Mouse (Mus musculus): Measurements from ENCODE around the gene B4galnt1. TPM values are rescaled to one million over a fixed set of nuclear protein-coding genes. Genes with fewer than 3 reads are reported as not detected.

The B4galnt1 gene
- total and polyA plus RNA-seq, 3 experiments: 24.6 to 66.0 (median 65.8) TPM

DNA sequence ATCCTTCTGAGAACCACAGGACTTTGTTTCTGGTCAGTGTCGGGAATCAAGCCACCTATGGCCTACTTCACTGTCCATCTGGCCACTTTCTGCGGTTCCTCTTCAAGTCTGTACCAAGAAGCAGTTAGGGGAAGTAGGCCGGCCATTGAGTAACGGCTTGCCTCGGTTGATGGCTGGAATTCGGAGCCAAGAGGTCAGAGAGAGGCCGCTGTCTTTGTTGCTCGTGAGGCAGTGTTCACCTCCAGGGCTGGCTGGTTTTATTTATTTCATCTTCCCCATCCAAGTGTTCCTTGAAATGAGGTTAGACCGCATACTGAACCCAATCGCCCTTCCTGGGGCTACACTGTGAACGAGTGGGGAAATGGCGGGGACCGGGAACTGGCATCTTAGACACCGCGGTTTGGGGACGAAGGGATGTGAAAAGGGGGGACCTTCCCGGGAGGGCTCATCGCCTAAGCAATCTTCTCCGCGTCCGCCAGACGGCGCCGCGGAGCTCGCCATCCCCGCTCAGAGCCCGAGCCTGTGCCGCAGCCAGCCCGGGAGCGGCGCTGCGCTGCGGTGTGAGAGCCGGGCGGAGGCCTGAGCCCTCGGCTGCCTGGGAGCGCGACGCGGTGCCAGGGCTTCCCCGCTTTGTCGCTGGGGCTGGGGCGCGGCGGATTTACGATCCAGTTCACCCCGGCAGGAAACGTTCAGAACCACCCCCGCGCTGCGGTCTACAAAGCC is at the start of gene B4galnt1 (continued):
- TF ChIP-seq POLR2AphosphoS5 (IDR thresholded peaks at IDR 0.05; ENCODE audit: borderline replicate concordance, low read depth, low read length) (no peak), EP300 (IDR thresholded peaks at IDR 0.05; ENCODE audit: low read depth in 1 of 2, low read length in 2 of 2) (peak in 1 of 2 experiments; percentile 12; a peak in 1 of 4 replicates), MAFK (IDR thresholded peaks at IDR 0.05; ENCODE audit: borderline replicate concordance, low read depth, low read length) (no peak), HCFC1 (IDR thresholded peaks at IDR 0.05; ENCODE audit: low read depth, low read length) (0 out of 2 replicates have a peak, but pooled peaks have one; percentile 9)

DNA sequence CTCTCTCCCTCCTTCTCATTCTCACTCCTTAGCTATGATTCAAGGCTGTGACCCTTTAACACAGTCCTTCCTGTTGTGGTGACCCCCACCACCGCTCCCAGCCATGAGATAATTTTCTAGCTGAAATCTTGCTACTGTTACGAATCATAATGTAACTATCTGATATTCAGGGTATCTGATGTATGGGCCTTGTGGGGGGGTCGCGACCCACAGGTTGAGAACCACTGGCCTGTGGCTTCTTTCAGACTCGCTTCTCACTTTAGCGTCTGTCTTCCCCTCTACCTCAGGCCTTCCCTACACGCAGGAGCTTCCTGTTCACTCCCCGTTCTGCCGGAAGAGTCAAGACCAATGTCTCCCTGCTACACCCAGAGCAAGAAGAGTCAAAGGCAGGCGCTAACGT is 46.6 kb upstream of the B4galnt1 start:
- no peaks in the 10 kb centered on the region for H3K9me3 ChIP-seq (replicated peaks; ENCODE audit: insufficient read depth, low read length)
- H3K27me3 ChIP-seq (ENCODE audit: control insufficient read depth in 1 of 2, insufficient read depth in 2 of 2, low read length in 2 of 2): no peaks in the 10 kb centered on the region
- peaks cover 0 to 3% of the 10 kb centered on the region in 2 experiments; a peak in 2 of 4 replicates for H3K36me3 ChIP-seq (ENCODE audit: control insufficient read depth in 1 of 2, insufficient read depth in 2 of 2, low read length in 2 of 2)
- no peak overlapping the region for H3K4me3 ChIP-seq (ENCODE audit: control insufficient read depth in 1 of 2, insufficient read depth in 1 of 2, low read depth in 2 of 2, low read length in 2 of 2)
- H3K9ac ChIP-seq (ENCODE audit: control insufficient read depth, low read depth, low read length, poor library complexity, severe bottlenecking): no peak overlapping the region
- no peak for TF ChIP-seq GATA1 (IDR thresholded peaks at IDR 0.05; ENCODE audit: low read depth, low read length)
- TF ChIP-seq RCOR1 (IDR thresholded peaks at IDR 0.05; ENCODE audit: low read depth, low read length): no peak
- no peak for DNase-seq (ENCODE audit: low read depth, low spot score)
- peaks cover 7% of the 10 kb centered on the region for H3K79me2 ChIP-seq (ENCODE audit: control insufficient read depth, insufficient read depth, low read length, poor library complexity)
- H3K27ac ChIP-seq (ENCODE audit: control insufficient read depth, low read depth, low read length): no peak overlapping the region
- peaks cover 3 to 4% of the 10 kb centered on the region in 2 experiments; a peak in 2 of 4 replicates for H3K4me1 ChIP-seq (ENCODE audit: control insufficient read depth in 1 of 2, insufficient read depth in 2 of 2, low read length in 2 of 2)

DNA sequence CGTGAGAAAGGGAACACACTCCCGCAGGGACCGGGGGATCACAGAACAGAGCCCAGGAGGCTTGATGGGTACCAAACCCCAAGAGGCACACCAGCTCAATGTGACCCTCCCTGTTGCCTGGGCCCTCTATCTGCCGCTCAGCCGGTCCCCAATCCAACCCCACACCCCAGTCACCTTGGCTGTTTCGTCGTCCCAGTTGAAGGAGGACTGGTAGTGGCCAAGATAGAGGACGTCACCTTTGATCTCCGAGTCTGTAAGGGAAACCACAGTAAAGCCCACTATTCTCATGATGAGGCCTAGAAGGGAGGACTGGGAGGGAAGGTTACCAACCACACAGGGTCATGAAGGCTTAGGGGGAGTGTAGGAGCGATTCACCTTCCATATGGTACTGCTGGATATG is 45.8 kb upstream of the B4galnt1 start:
- H3K27ac ChIP-seq (ENCODE audit: control insufficient read depth, low read depth, low read length): no peak overlapping the region
- no peak overlapping the region for H3K4me3 ChIP-seq (ENCODE audit: control insufficient read depth in 1 of 2, insufficient read depth in 1 of 2, low read depth in 2 of 2, low read length in 2 of 2)
- no peak for TF ChIP-seq BHLHE40 (IDR thresholded peaks at IDR 0.05; ENCODE audit: borderline replicate concordance, low read depth, low read length)
- no peak for TF ChIP-seq POLR2A (IDR thresholded peaks at IDR 0.05; ENCODE audit: control insufficient read depth in 1 of 2, insufficient read depth in 1 of 2, low read depth in 1 of 2, low read length in 2 of 2, poor library complexity in 1 of 2)
- TF ChIP-seq MAFK (IDR thresholded peaks at IDR 0.05; ENCODE audit: borderline replicate concordance, low read depth, low read length): no peak
- no peak for TF ChIP-seq ZC3H11A (IDR thresholded peaks at IDR 0.05; ENCODE audit: low read depth, low read length)
- no peak for TF ChIP-seq HCFC1 (IDR thresholded peaks at IDR 0.05; ENCODE audit: low read depth, low read length)
- no peak for TF ChIP-seq TBP (IDR thresholded peaks at IDR 0.05; ENCODE audit: low read depth, low read length)
- TF ChIP-seq MAZ (IDR thresholded peaks at IDR 0.05; ENCODE audit: low read depth, low read length): no peak
- no peak overlapping the region for H3K9ac ChIP-seq (ENCODE audit: control insufficient read depth, low read depth, low read length, poor library complexity, severe bottlenecking)
- peaks cover 3 to 4% of the 10 kb centered on the region in 2 experiments; a peak in 2 of 4 replicates for H3K4me1 ChIP-seq (ENCODE audit: control insufficient read depth in 1 of 2, insufficient read depth in 2 of 2, low read length in 2 of 2)
- H3K36me3 ChIP-seq (ENCODE audit: control insufficient read depth in 1 of 2, insufficient read depth in 2 of 2, low read length in 2 of 2): peaks cover 0 to 3% of the 10 kb centered on the region in 2 experiments; a peak in 2 of 4 replicates
- H3K27me3 ChIP-seq (ENCODE audit: control insufficient read depth in 1 of 2, insufficient read depth in 2 of 2, low read length in 2 of 2): no peaks in the 10 kb centered on the region
- peaks cover 7% of the 10 kb centered on the region for H3K79me2 ChIP-seq (ENCODE audit: control insufficient read depth, insufficient read depth, low read length, poor library complexity)
- no peak for DNase-seq (ENCODE audit: low read depth, low spot score)
- H3K9me3 ChIP-seq (replicated peaks; ENCODE audit: insufficient read depth, low read length): no peaks in the 10 kb centered on the region

All from MEL (cell line).